In genomic region chr13:109648311-109648710, GRCm38 (mm10) we compare ENCODE assay signal across 28 mouse cellular contexts.
DNase-seq lines count a peak whose midpoint lies in the region; ATAC-seq and TF ChIP-seq lines count a peak whose summit lies in the region.
"Had no signal": no experiment of that assay in that cellular context is flagged by ENCODE, and none has a peak within 500 bp of the region (broad histone marks: within the 10 kb centered on the region; RNA-seq: fewer than 3 reads in every experiment).

No protein-coding gene starts in this region.

- H3K36me3 ChIP-seq in heart, embryonic 10.5 days: no peaks in the 10 kb centered on the region
- H3K36me3 ChIP-seq in heart, embryonic 12.5 days: no peaks in the 10 kb centered on the region
- H3K36me3 ChIP-seq in liver, embryonic 14.5 days (replicated peaks; ENCODE audit: control insufficient read depth, insufficient read depth, low read depth): no peaks in the 10 kb centered on the region
- H3K36me3 ChIP-seq: forebrain, embryonic 10.5 days; forebrain, embryonic 15.5 days; heart, embryonic 13.5 days; limb, embryonic 13.5 days; lung, embryonic 15.5 days; midbrain, embryonic 13.5 days had no signal

- H3K4me1 ChIP-seq in heart, embryonic 10.5 days: peaks cover 72% of the 10 kb centered on the region
- peaks cover 60% of the 10 kb centered on the region for H3K4me1 ChIP-seq in heart, embryonic 12.5 days (replicated peaks)
- peaks cover 17% of the 10 kb centered on the region for H3K4me1 ChIP-seq in embryonic fibroblast, embryonic 13.5 days (ENCODE audit: control insufficient read depth, insufficient read depth, low read length)
- H3K4me1 ChIP-seq in liver, embryonic 14.5 days (replicated peaks; ENCODE audit: control insufficient read depth in 2 of 2, insufficient read depth in 2 of 2, low read length in 1 of 2): peaks cover 79 to 86% of the 10 kb centered on the region in 2 experiments
- H3K4me1 ChIP-seq: forebrain, embryonic 15.5 days had no signal

- H3K27ac ChIP-seq in heart, embryonic 10.5 days: peak overlapping the region; percentile 12; the same call in 1 of the 2 replicates
- no peak overlapping the region for H3K27ac ChIP-seq in heart, embryonic 12.5 days (ENCODE audit: poor library complexity, severe bottlenecking)
- H3K27ac ChIP-seq in embryonic fibroblast, embryonic 13.5 days (ENCODE audit: insufficient read depth, low read length): peak overlapping the region; percentile 41; the same call in 1 of the 2 replicates
- peak overlapping the region; percentile 89 for H3K27ac ChIP-seq in liver, embryonic 14.5 days
- H3K27ac ChIP-seq: forebrain, embryonic 10.5 days; forebrain, embryonic 15.5 days; gastrocnemius, adult 2 months; heart, embryonic 13.5 days; hindbrain, embryonic 14.5 days; layer of hippocampus, adult 2 months; left cerebral cortex, adult 2 months; limb, embryonic 13.5 days; lung, embryonic 15.5 days; midbrain, embryonic 13.5 days had no signal

- H3K4me2 ChIP-seq in heart, embryonic 12.5 days: no peak overlapping the region
- peak overlapping the region; percentile 60 for H3K4me2 ChIP-seq in liver, embryonic 14.5 days (ENCODE audit: low read depth)
- H3K4me2 ChIP-seq: forebrain, embryonic 15.5 days; heart, embryonic 13.5 days; hindbrain, embryonic 14.5 days; limb, embryonic 13.5 days; lung, embryonic 15.5 days; midbrain, embryonic 13.5 days had no signal

- no peaks in the 10 kb centered on the region for H3K27me3 ChIP-seq in heart, embryonic 10.5 days (ENCODE audit: insufficient read depth, poor library complexity, severe bottlenecking)
- no peaks in the 10 kb centered on the region for H3K27me3 ChIP-seq in heart, embryonic 12.5 days (replicated peaks)
- no peaks in the 10 kb centered on the region for H3K27me3 ChIP-seq in liver, embryonic 14.5 days (ENCODE audit: control insufficient read depth, insufficient read depth, low read length)
- H3K27me3 ChIP-seq: forebrain, embryonic 15.5 days; heart, embryonic 13.5 days; limb, embryonic 13.5 days; lung, embryonic 15.5 days; megakaryocyte, embryonic 14.5 days; midbrain, embryonic 13.5 days had no signal

- TF ChIP-seq POLR2A in embryonic fibroblast, embryonic 13.5 days (IDR thresholded peaks at IDR 0.05; ENCODE audit: low read depth, low read length): no peak

- no peak overlapping the region for H3K4me3 ChIP-seq in heart, embryonic 10.5 days
- H3K4me3 ChIP-seq in heart, embryonic 12.5 days: no peak overlapping the region
- H3K4me3 ChIP-seq in embryonic fibroblast, embryonic 13.5 days (ENCODE audit: insufficient read depth, low read length): no peak overlapping the region
- H3K4me3 ChIP-seq in liver, embryonic 14.5 days (ENCODE audit: insufficient read depth in 1 of 2, low read depth in 2 of 2, low read length in 2 of 2): no peak overlapping the region
- H3K4me3 ChIP-seq: forebrain, embryonic 10.5 days; forebrain, embryonic 15.5 days; gastrocnemius, adult 2 months; heart, embryonic 13.5 days; layer of hippocampus, adult 2 months; left cerebral cortex, adult 2 months; limb, embryonic 13.5 days; lung, embryonic 15.5 days; megakaryocyte, embryonic 14.5 days; midbrain, embryonic 13.5 days had no signal

- no peak overlapping the region for H3K9ac ChIP-seq in heart, embryonic 12.5 days
- H3K9ac ChIP-seq in liver, embryonic 14.5 days (replicated peaks): peak overlapping the region; percentile 41
- H3K9ac ChIP-seq: forebrain, embryonic 15.5 days; heart, embryonic 13.5 days; hindbrain, embryonic 14.5 days; limb, embryonic 13.5 days; lung, embryonic 15.5 days; midbrain, embryonic 13.5 days had no signal

- TF ChIP-seq CTCF in embryonic fibroblast, embryonic 13.5 days (IDR thresholded peaks at IDR 0.05; ENCODE audit: borderline replicate concordance, insufficient read depth, low read length): no peak
- no peak for TF ChIP-seq CTCF in liver, embryonic 14.5 days (IDR thresholded peaks at IDR 0.05; ENCODE audit: low read depth)

- no peak for ATAC-seq in heart, embryonic 12.5 days (ENCODE audit: insufficient number of reproducible peaks, low FRiP score)
- no peak for ATAC-seq in liver, embryonic 14.5 days (ENCODE audit: insufficient read depth)
- ATAC-seq: forebrain, embryonic 15.5 days; intestine, postnatal 0 days; midbrain, embryonic 13.5 days had no signal

- 77% methylated on average over 3 of the region's 3 CpGs for WGBS in heart, embryonic 10.5 days
- WGBS in heart, embryonic 12.5 days: 80% methylated on average over 3 of the region's 3 CpGs
- WGBS in liver, embryonic 14.5 days (ENCODE audit: insufficient replicate concordance): 42% methylated on average over 3 of the region's 3 CpGs

- peak; percentile 41; the same call in 1 of the 2 replicates for TF ChIP-seq EP300 in liver, embryonic 14.5 days (IDR thresholded peaks at IDR 0.05; ENCODE audit: low read depth)

- no peak for DNase-seq in heart, embryonic 10.5 days (ENCODE audit: low spot score)
- DNase-seq in liver, embryonic 14.5 days (ENCODE audit: low read depth in 3 of 3, low spot score in 3 of 3): no peak
- no peak for DNase-seq in layer of hippocampus, adult 18-20 months (ENCODE audit: low spot score in 2 of 2)
- no peak for DNase-seq in thymus, postnatal 36 days
- no peak for DNase-seq in adrenal gland, postnatal 36 days
- DNase-seq: adrenal gland, postnatal 14 days; cerebellum, adult 2 months; cerebellum, postnatal 14 days; gastrocnemius, adult 2 months; gastrocnemius, postnatal 36 days; heart, adult 18-20 months; heart, postnatal 10 days; kidney, postnatal 14 days; lung, postnatal 4 days; thymus, postnatal 14 days had no signal

- no peaks in the 10 kb centered on the region for H3K9me3 ChIP-seq in heart, embryonic 10.5 days
- no peaks in the 10 kb centered on the region for H3K9me3 ChIP-seq in heart, embryonic 12.5 days (replicated peaks)
- H3K9me3 ChIP-seq in liver, embryonic 14.5 days (ENCODE audit: control insufficient read depth, low read length): no peaks in the 10 kb centered on the region
- H3K9me3 ChIP-seq: forebrain, embryonic 10.5 days; forebrain, embryonic 15.5 days; heart, embryonic 13.5 days; limb, embryonic 13.5 days; lung, embryonic 15.5 days; megakaryocyte, embryonic 14.5 days; midbrain, embryonic 13.5 days had no signal
